Mouse (Mus musculus) left cerebral cortex, adult 8-10 months (tissue): ENCODE data around the gene Olfr843. TPM values are rescaled to one million over a fixed set of nuclear protein-coding genes. Genes with fewer than 3 reads are reported as not detected.

Experiments used
- DNase-seq, 2 experiments: peaks; one replicate each; pipeline ENCODE4 v3.0.0; 2022; ENCODE audit warnings: low spot score in 2 of 2
- total RNA-seq, 4 experiments: library from RNA; stranded (reverse); gene quantifications; 2 replicates each; pipeline ENCODE4 v1.2.4; 2022

The Olfr843 gene
- not detected for total RNA-seq

DNA sequence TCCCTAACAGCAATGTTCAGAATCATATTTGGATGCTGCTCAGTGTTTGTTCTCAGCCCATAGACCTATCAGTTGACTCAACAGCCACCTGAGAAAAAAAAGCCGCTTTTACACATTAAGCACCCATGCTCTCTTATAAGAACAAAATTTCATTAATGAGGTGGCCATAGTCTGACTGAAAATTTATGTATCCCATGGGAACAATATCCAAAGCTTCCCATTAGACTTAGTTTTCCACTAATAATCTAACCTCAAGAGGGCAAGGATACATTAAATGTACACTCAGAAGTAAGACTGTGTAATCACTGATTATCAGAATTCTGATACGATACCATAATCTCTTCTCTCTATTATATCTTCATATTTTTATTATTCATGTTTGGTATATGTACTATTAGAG, at the start of gene Olfr843:
TSS of gene Olfr843 (minus strand) at position 101 of the 400 bp plus-strand sequence.
- DNase-seq: no peak

Other genes starting within 250 kb of the Olfr843 start
- not detected for gene Olfr835, start 219.3 kb downstream of the Olfr843 start, total RNA-seq
- not detected for gene Olfr836, start 131.6 kb downstream of the Olfr843 start, total RNA-seq
- gene Olfr837, start 115.7 kb downstream of the Olfr843 start, total RNA-seq: not detected
- gene Olfr839-ps1, start 74.7 kb downstream of the Olfr843 start, total RNA-seq: under 1 TPM; 0.05 to 0.07 (median 0.05) TPM
- gene Olfr844, start 64.4 kb upstream of the Olfr843 start, total RNA-seq: not detected
- gene Olfr845, start 84.5 kb upstream of the Olfr843 start, total RNA-seq: not detected
- gene Olfr846, start 112.0 kb upstream of the Olfr843 start, total RNA-seq: not detected
- gene Olfr847, start 126.7 kb upstream of the Olfr843 start, total RNA-seq: not detected
- not detected for gene Olfr849, start 188.3 kb upstream of the Olfr843 start, total RNA-seq
- gene Olfr850, start 226.3 kb upstream of the Olfr843 start, total RNA-seq: not detected
- not detected for gene Olfr851, start 241.3 kb upstream of the Olfr843 start, total RNA-seq